Mouse (Mus musculus) bone marrow macrophage, adult 2 months (primary cell): ENCODE data around the gene Sfr1.

Source experiments
- CTCF ChIP-seq: IDR thresholded peaks from 2 replicates; pipeline ENCODE4 v1.5.1; 2012; ENCODE audit warnings: low read depth, mild to moderate bottlenecking, low read length, moderate library complexity
- POLR2A ChIP-seq: IDR thresholded peaks from 2 replicates; pipeline ENCODE4 v1.6.1; 2012; ENCODE audit warnings: mild to moderate bottlenecking, low read depth, low read length, borderline replicate concordance

- TF ChIP-seq CTCF, result no peak
- TF ChIP-seq POLR2A, result no peak
Measured at GRCm38 (mm10) chr19:47722471-47722870, 9.0 kb upstream of the Sfr1 start.
